Mouse (Mus musculus) forebrain, embryonic 14.5 days (tissue): ENCODE measurements at regions not wholly inside any gene's neighbourhood (a gene's known extent, or its start where the extent isn't known, plus 50 kb on each side); places are given as distances from the start of the nearest gene placed in this dataset.

Experiments
- ATAC-seq: fragments of 200-750 bp; cut with Nextera tagmentation; 2 replicates; pipeline ENCODE4 v1.8.0; 2017; ENCODE audit warnings: mild to moderate bottlenecking, moderate library complexity
- DNase-seq: peaks from one replicate; pipeline ENCODE4 v3.0.0-alpha.2; 2015; ENCODE audit warnings: low spot score
- H3K27ac ChIP-seq: fragments of 300-500 bp; sonication (generic); 2 replicates; pipeline ENCODE4 v1.5.1; 2014; ENCODE audit warnings: low read depth, mild to moderate bottlenecking, control low read depth, low read length, moderate library complexity
- H3K27me3 ChIP-seq: fragments of 300-500 bp; sonication (generic); replicated peaks from 2 replicates; pipeline ENCODE4 v1.6.1; 2014; ENCODE audit warnings: low read length, control low read depth, mixed read lengths; ENCODE audit not compliant: control insufficient read depth, insufficient read depth
- H3K36me3 ChIP-seq: fragments of 300-500 bp; sonication (generic); 2 replicates; pipeline ENCODE4 v1.6.1; 2014; ENCODE audit warnings: low read length, control low read depth; ENCODE audit not compliant: control insufficient read depth, insufficient read depth
- H3K4me1 ChIP-seq: fragments of 300-500 bp; sonication (generic); 2 replicates; pipeline ENCODE4 v1.6.1; 2014; ENCODE audit warnings: antibody characterized with exemption, low read length, control low read depth; ENCODE audit not compliant: control insufficient read depth, insufficient read depth
- H3K4me2 ChIP-seq: fragments of 300-500 bp; sonication (generic); 2 replicates; pipeline ENCODE4 v1.6.1; 2014; ENCODE audit warnings: mild to moderate bottlenecking, control low read depth, low read length
- H3K4me3 ChIP-seq: fragments of 300-500 bp; sonication (generic); 2 replicates; pipeline ENCODE4 v1.5.1; 2014; ENCODE audit warnings: low read depth, low read length, control low read depth
- H3K9ac ChIP-seq: fragments of 300-500 bp; sonication (generic); 2 replicates; pipeline ENCODE4 v1.6.1; 2014; ENCODE audit warnings: mild to moderate bottlenecking, low read length, control low read depth, moderate library complexity
- H3K9me3 ChIP-seq: fragments of 300-500 bp; sonication (generic); replicated peaks from 2 replicates; pipeline ENCODE4 v1.6.1; 2016; ENCODE audit warnings: low read length, control low read depth, mixed read lengths; ENCODE audit not compliant: control insufficient read depth
- WGBS: fragments of 180-500 bp; shearing (Covaris S2); extraction: QIAGEN DNeasy Blood & Tissue Kit; methylation state at CpG from one replicate; pipeline ENCODE4 v1.1.7; 2014; 5-methylcytosine and 5-hydroxymethylcytosine counted together

- DNase-seq (peak; percentile 31), ATAC-seq (peak; percentile 4; the same call in 1 of the 2 replicates)
- H3K4me1 ChIP-seq = peaks cover 18% of the 10 kb centered on the region
- H3K4me2 ChIP-seq = no peak overlapping the region
- H3K9ac ChIP-seq = no peak overlapping the region
- no peaks in the 10 kb centered on the region for H3K9me3 ChIP-seq
- H3K4me3 ChIP-seq = no peak overlapping the region
- H3K27me3 ChIP-seq = no peaks in the 10 kb centered on the region
- WGBS = 7% methylated on average over 3 of the region's 3 CpGs
- H3K36me3 ChIP-seq = no peaks in the 10 kb centered on the region
- H3K27ac ChIP-seq = peak overlapping the region; percentile 72; the same call in 1 of the 2 replicates
These were observed 736.6 kb upstream of the Nr2f1 start for GRCm38 (mm10) chr13:78935990-78936650.

DNA sequence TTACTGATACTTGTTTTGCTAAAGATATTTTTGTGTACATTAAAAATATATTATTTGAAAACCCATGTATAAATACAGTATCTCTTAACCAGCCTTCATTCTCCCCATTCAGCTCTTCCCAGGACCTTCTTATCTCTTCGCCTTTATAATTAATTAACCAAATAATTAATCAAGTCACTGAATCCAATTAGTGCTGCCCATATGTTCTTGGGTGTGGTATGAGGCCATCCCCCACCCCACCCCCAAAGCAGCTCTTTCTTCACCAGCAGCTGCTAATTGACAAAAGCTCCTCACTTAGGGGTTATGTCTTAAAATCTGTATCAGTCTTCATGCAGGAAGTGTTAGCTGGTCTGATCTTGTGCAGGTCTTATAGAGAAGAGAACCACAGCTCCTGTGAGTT lies 728.8 kb upstream of the Nr2f1 start:
- H3K36me3 ChIP-seq = no peaks in the 10 kb centered on the region
- 41% methylated on average over 1 of the region's 1 CpGs for WGBS
- H3K9me3 ChIP-seq = no peaks in the 10 kb centered on the region
- DNase-seq (peak; percentile 49), ATAC-seq (peak; percentile 44)
- H3K4me3 ChIP-seq = no peak overlapping the region
- H3K27ac ChIP-seq = no peak overlapping the region
- H3K27me3 ChIP-seq = no peaks in the 10 kb centered on the region
- H3K4me1 ChIP-seq = no peaks in the 10 kb centered on the region
- H3K4me2 ChIP-seq = no peak overlapping the region
- H3K9ac ChIP-seq = no peak overlapping the region

- no peaks in the 10 kb centered on the region for H3K27me3 ChIP-seq
- no peak for DNase-seq
- H3K9me3 ChIP-seq = no peaks in the 10 kb centered on the region
- H3K36me3 ChIP-seq = no peaks in the 10 kb centered on the region
- no peak overlapping the region for H3K9ac ChIP-seq
- 50% methylated on average over 3 of the region's 3 CpGs for WGBS
- no peak overlapping the region for H3K27ac ChIP-seq
- no peak for ATAC-seq
- H3K4me2 ChIP-seq = no peak overlapping the region
- H3K4me1 ChIP-seq = no peaks in the 10 kb centered on the region
- no peak overlapping the region for H3K4me3 ChIP-seq
These were observed 721.2 kb upstream of the Nr2f1 start for GRCm38 (mm10) chr13:78920802-78921201.

GRCm38 (mm10) chr13:78909839-78910238 lies 710.3 kb upstream of the Nr2f1 start:
- Histone ChIP-seq H3K27me3 (no peaks in the 10 kb centered on the region), H3K4me1 (no peaks in the 10 kb centered on the region), H3K36me3 (no peaks in the 10 kb centered on the region), H3K4me3 (no peak overlapping the region), H3K9ac (no peak overlapping the region), H3K27ac (no peak overlapping the region), H3K9me3 (no peaks in the 10 kb centered on the region), H3K4me2 (no peak overlapping the region)
- 27% methylated on average over 5 of the region's 5 CpGs for WGBS
- ATAC-seq (no peak), DNase-seq (peak; percentile 15)

DNA sequence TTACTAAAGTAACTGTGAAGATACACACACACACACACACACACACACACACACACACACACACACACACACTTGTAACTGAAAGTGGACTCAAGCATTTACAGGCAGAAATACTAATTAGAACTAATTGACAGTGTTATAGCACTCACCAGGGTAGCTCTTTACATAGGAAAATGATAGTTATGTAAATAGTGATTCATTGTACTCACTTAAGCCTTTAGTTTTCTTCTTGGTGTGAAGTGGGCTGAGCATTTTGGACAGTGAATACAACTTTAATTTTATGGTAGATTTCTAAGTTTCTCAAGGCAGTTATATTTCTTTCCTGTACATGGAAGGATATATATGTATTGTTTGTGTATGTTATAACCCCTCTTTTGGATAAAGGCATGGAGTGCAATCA lies 704.5 kb upstream of the Nr2f1 start:
- ATAC-seq (no peak), DNase-seq (no peak)
- no peak overlapping the region for H3K27ac ChIP-seq
- no peak overlapping the region for H3K9ac ChIP-seq
- H3K27me3 ChIP-seq = no peaks in the 10 kb centered on the region
- no peaks in the 10 kb centered on the region for H3K36me3 ChIP-seq
- H3K4me2 ChIP-seq = no peak overlapping the region
- no peak overlapping the region for H3K4me3 ChIP-seq
- no peaks in the 10 kb centered on the region for H3K9me3 ChIP-seq
- no peaks in the 10 kb centered on the region for H3K4me1 ChIP-seq

DNA sequence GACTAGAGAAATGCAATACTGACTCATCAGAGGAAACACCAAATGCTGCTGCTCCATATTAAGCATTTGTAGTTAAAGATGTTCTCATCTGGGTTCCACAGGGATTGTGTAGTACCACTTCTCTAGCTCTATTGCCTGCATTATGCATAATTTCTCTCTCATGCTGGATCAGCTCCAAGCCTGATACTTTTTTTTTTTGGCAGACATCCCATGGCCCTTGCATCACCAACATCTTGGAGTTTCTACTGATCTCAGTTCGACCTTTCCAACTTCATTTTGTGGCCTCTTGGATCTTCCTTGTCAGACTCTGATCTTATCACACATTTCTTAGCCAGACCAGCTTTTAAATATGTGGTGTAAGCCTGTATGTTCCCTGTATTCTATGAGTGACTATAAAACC lies 701.1 kb upstream of the Nr2f1 start:
- Histone ChIP-seq H3K27ac (no peak overlapping the region), H3K36me3 (no peaks in the 10 kb centered on the region), H3K9me3 (no peaks in the 10 kb centered on the region), H3K4me3 (no peak overlapping the region), H3K27me3 (no peaks in the 10 kb centered on the region), H3K9ac (no peak overlapping the region), H3K4me1 (no peaks in the 10 kb centered on the region), H3K4me2 (no peak overlapping the region)
- ATAC-seq = no peak
- WGBS = 81% methylated on average over 1 of the region's 1 CpGs
- DNase-seq = peak; percentile 13

DNA sequence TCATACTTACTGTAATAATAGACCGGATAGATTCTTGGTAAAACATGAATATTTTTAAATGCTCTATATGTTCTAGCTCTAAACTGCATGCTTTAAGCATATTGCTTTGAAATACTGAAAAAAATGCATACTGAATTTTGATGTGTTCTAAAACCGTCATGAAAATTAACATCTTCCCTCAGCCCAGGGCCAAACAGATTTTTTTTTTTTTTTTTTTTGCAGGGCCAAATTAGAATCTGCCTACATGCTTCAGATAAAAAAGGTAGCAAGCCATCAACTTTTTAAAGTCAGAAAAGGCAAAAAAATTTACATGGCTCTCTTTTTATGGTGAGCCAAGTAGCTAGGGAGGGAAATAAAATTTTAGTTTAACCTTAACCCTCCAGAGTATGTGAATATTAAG lies 692.7 kb upstream of the Nr2f1 start:
- Histone ChIP-seq H3K27me3 (no peaks in the 10 kb centered on the region), H3K4me3 (no peak overlapping the region), H3K9ac (no peak overlapping the region), H3K4me1 (no peaks in the 10 kb centered on the region), H3K27ac (no peak overlapping the region), H3K36me3 (no peaks in the 10 kb centered on the region), H3K4me2 (no peak overlapping the region), H3K9me3 (no peaks in the 10 kb centered on the region)
- no peak for ATAC-seq
- DNase-seq = no peak
- 93% methylated on average over 2 of the region's 2 CpGs for WGBS

- Histone ChIP-seq H3K4me3 (no peak overlapping the region), H3K9ac (no peak overlapping the region), H3K27ac (no peak overlapping the region), H3K4me1 (no peaks in the 10 kb centered on the region), H3K36me3 (no peaks in the 10 kb centered on the region), H3K9me3 (no peaks in the 10 kb centered on the region), H3K4me2 (no peak overlapping the region), H3K27me3 (no peaks in the 10 kb centered on the region)
- 95% methylated on average over 1 of the region's 1 CpGs for WGBS
- ATAC-seq (no peak), DNase-seq (peak; percentile 26)
These were observed 683.5 kb upstream of the Nr2f1 start for GRCm38 (mm10) chr13:78883062-78883461.

DNA sequence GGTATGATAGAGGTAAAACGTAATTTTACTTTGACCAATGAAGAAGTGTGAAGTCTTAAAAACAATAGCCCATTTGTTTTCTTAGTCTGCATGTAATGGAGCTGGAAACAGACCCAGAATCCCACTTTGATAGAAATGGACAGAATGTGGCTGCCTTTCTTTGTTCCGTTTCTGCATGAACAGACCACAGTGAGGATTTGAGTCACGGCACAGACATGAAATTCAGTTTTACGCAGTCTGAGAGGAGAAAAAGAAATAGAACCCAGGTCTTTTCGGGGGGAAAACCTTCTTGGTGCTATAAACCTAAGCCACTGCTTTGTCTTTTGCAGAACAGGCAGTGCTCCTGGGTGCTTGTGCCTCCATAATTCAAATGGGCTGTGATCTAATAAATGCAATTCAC lies 673.0 kb upstream of the Nr2f1 start:
- 0 out of 2 replicates have a peak, but pooled peaks have one; percentile 26 for ATAC-seq
- no peak overlapping the region for H3K4me2 ChIP-seq
- H3K9ac ChIP-seq = no peak overlapping the region; the same call in 1 of the 2 replicates
- H3K36me3 ChIP-seq = no peaks in the 10 kb centered on the region
- 30% methylated on average over 5 of the region's 5 CpGs for WGBS
- no peak overlapping the region for H3K27ac ChIP-seq
- no peak overlapping the region for H3K4me3 ChIP-seq
- peak; percentile 26 for DNase-seq
- no peaks in the 10 kb centered on the region for H3K9me3 ChIP-seq
- no peaks in the 10 kb centered on the region for H3K4me1 ChIP-seq
- H3K27me3 ChIP-seq = no peaks in the 10 kb centered on the region
